Mouse (Mus musculus): ENCODE measurements at regions not wholly inside any gene's neighbourhood (a gene's known extent, or its start where the extent isn't known, plus 50 kb on each side); places are given as distances from the start of the nearest gene placed in this dataset.

- under 1% methylated on average over 29 of the region's 29 CpGs for WGBS (ENCODE audit: insufficient replicate concordance)
- Histone ChIP-seq H3K27ac (no peak overlapping the region), H3K4me1 (replicated peaks; ENCODE audit: control insufficient read depth in 2 of 2, insufficient read depth in 2 of 2, low read length in 1 of 2) (peaks cover 0 to 10% of the 10 kb centered on the region in 2 experiments; a peak in 2 of 4 replicates)
Observed at GRCm38 (mm10) chr2:30718741-30719381, 84.6 kb downstream of the 1700001O22Rik start.

DNA sequence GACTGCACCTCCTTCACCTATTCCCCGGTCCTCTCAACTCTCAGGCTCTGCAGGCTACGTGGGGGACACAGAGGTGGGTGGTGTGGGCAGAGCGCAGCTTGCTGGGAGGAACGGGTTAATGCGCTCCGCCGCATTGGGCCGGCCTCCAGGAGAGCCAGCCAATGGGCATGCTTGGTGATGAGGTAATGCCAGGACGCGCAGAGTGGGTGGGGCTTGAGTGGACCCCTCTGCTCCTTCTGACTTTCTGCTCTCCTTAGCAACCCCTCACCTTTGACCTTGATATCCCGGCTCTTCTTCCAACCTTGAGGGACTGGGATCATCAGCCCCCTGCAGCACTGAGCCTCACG, 85.2 kb downstream of the 1700001O22Rik start:
- Histone ChIP-seq H3K4me1 (replicated peaks; ENCODE audit: control insufficient read depth in 2 of 2, insufficient read depth in 2 of 2, low read length in 1 of 2) (peaks cover 0 to 10% of the 10 kb centered on the region in 2 experiments; a peak in 2 of 4 replicates), H3K36me3 (replicated peaks; ENCODE audit: control insufficient read depth, insufficient read depth, low read depth) (no peaks in the 10 kb centered on the region), H3K4me2 (ENCODE audit: low read depth) (peak overlapping the region; percentile 42), H3K27ac (no peak overlapping the region), H3K4me3 (ENCODE audit: insufficient read depth in 1 of 2, low read depth in 2 of 2, low read length in 2 of 2) (0 out of 4 replicates have a peak overlapping the region, but pooled peaks of 1 of the 2 experiments have one; percentile 4), H3K9me3 (ENCODE audit: control insufficient read depth, low read length) (no peaks in the 10 kb centered on the region), H3K9ac (replicated peaks) (no peak overlapping the region), H3K27me3 (ENCODE audit: control insufficient read depth, insufficient read depth, low read length) (peaks cover 16% of the 10 kb centered on the region)
- DNase-seq (ENCODE audit: low read depth in 3 of 3, low spot score in 3 of 3) (peak; percentile 40 to 49 (median 41)), ATAC-seq (ENCODE audit: insufficient read depth) (peak; percentile 51)
- TF ChIP-seq CTCF (IDR thresholded peaks at IDR 0.05; ENCODE audit: low read depth) (no peak), EP300 (IDR thresholded peaks at IDR 0.05; ENCODE audit: low read depth) (no peak)
- 2% methylated on average over 12 of the region's 12 CpGs for WGBS (ENCODE audit: insufficient replicate concordance)

More at GRCm38 (mm10) chr2:30718741-30719381, 84.6 kb downstream of the 1700001O22Rik start:
- H3K9ac ChIP-seq (replicated peaks): no peak overlapping the region
- peak overlapping the region; percentile 42 for H3K4me2 ChIP-seq (ENCODE audit: low read depth)
- no peaks in the 10 kb centered on the region for H3K36me3 ChIP-seq (replicated peaks; ENCODE audit: control insufficient read depth, insufficient read depth, low read depth)
- ATAC-seq (ENCODE audit: insufficient read depth): peak; percentile 59
- H3K27me3 ChIP-seq (ENCODE audit: control insufficient read depth, insufficient read depth, low read length): peaks cover 16% of the 10 kb centered on the region
- no peaks in the 10 kb centered on the region for H3K9me3 ChIP-seq (ENCODE audit: control insufficient read depth, low read length)
- TF ChIP-seq EP300 (IDR thresholded peaks at IDR 0.05; ENCODE audit: low read depth): no peak
- no peak for TF ChIP-seq CTCF (IDR thresholded peaks at IDR 0.05; ENCODE audit: low read depth)
- H3K4me3 ChIP-seq (ENCODE audit: insufficient read depth in 1 of 2, low read depth in 2 of 2, low read length in 2 of 2): 0 out of 4 replicates have a peak overlapping the region, but pooled peaks of 1 of the 2 experiments have one; percentile 4
- DNase-seq (ENCODE audit: low read depth in 3 of 3, low spot score in 3 of 3): peak in 2 of 3 experiments; percentile 28 to 46

DNA sequence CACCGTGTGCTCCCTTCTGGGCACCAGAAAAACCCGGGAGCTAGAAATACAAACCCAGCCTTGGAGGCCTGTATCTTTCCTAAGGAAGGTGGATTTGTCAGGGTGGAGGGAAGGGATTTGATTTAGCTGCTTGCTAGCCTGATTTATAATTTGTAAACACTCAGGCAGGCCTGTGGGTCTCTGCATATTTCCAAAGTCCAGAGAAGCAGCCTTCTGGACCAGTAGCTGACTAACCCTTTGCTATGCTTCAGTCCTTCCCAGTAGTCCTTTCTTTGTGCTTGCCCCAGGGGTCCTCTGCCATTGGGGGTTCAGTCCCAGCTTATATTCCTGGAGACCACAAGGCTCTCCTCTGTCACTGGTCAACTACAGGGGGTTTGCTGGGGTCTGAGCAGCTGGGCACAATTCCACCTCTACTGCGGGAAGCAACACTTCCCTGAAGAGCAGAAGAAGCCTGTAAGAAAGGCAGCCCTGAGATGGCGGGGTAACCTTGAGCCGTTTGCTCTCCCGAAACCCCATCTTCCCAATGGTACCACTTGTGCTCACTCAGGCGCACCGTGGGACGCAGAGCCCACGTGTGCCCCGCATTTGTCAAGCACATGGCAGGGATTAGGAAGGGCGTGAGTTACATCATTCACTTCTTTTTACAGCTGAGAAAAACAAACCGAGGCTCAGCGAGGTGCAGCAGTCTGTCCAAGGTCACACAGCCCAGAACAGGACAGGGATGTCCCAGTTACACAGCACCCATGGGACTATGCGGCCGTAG, 85.7 kb downstream of the 1700001O22Rik start:
- Histone ChIP-seq H3K9ac (replicated peaks) (no peak overlapping the region), H3K4me1 (replicated peaks; ENCODE audit: control insufficient read depth in 2 of 2, insufficient read depth in 2 of 2, low read length in 1 of 2) (peaks cover 0 to 11% of the 10 kb centered on the region in 2 experiments; a peak in 2 of 4 replicates), H3K4me3 (ENCODE audit: insufficient read depth in 1 of 2, low read depth in 2 of 2, low read length in 2 of 2) (no peak overlapping the region), H3K27ac (no peak overlapping the region), H3K9me3 (ENCODE audit: control insufficient read depth, low read length) (no peaks in the 10 kb centered on the region), H3K36me3 (replicated peaks; ENCODE audit: control insufficient read depth, insufficient read depth, low read depth) (no peaks in the 10 kb centered on the region), H3K27me3 (ENCODE audit: control insufficient read depth, insufficient read depth, low read length) (peaks cover 18% of the 10 kb centered on the region), H3K4me2 (ENCODE audit: low read depth) (peak overlapping the region; percentile 31; the same call in 1 of the 2 replicates)
- DNase-seq (ENCODE audit: low read depth in 3 of 3, low spot score in 3 of 3) (no peak), ATAC-seq (ENCODE audit: insufficient read depth) (no peak)
- no peak for TF ChIP-seq EP300 (IDR thresholded peaks at IDR 0.05; ENCODE audit: low read depth)
- TF ChIP-seq CTCF (IDR thresholded peaks at IDR 0.05; ENCODE audit: low read depth): no peak
- WGBS (ENCODE audit: insufficient replicate concordance): 17% methylated on average over 16 of the region's 16 CpGs

DNA sequence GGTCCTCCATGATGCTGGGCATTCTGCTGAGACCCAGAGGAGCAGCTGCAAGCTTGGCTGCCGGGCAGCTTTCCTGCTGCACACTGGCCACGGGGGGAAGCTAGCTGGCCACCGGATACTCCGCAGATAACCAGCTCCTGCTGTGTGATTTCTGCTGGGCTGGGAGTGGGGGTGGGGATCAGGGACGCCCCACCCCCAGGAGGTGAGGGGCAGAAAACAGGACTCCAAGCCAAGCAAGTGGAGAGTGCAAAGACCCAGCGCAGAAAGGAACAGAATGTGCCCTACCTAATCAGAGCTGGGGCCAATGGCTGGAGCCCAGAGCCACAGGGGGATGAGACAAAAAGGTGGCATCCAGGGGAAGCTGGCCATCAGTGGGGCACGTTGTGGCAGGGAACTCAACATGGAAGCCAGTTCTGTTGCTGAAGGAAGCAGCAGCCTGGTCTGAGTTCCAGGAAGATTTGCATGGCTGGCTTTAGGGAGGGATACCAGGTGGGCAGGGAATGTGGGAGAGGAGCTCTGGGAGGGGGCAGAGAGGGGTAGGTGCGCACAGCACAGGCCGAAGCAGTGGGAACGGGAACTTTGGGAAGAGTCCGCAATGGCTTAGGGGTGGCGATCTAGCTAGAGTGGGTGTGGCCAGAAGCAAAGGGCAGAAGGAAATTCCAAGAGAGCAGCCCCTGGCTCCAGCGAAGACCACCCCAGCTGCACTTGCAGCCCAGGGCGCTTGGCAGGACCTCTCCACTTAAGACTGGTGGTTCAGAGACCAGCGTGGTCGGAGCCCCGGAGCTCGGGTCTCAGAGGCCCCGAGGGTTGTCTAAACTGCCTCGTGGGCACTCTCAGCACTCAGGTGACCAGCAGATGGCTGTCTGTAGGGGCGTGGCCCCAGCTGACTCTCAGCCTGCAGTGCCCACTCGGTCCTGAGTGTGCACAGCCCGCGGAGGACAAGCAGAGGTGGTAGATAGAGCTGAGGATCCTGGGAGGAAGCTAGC, 86.6 kb downstream of the 1700001O22Rik start:
- H3K27ac ChIP-seq: no peak overlapping the region
- ATAC-seq (ENCODE audit: insufficient read depth): no peak
- no peak for TF ChIP-seq CTCF (IDR thresholded peaks at IDR 0.05; ENCODE audit: low read depth)
- no peak for TF ChIP-seq EP300 (IDR thresholded peaks at IDR 0.05; ENCODE audit: low read depth)
- no peak for DNase-seq (ENCODE audit: low read depth in 3 of 3, low spot score in 3 of 3)
- 3% methylated on average over 24 of the region's 24 CpGs for WGBS (ENCODE audit: insufficient replicate concordance)
- peaks cover 27% of the 10 kb centered on the region for H3K27me3 ChIP-seq (ENCODE audit: control insufficient read depth, insufficient read depth, low read length)
- H3K36me3 ChIP-seq (replicated peaks; ENCODE audit: control insufficient read depth, insufficient read depth, low read depth): no peaks in the 10 kb centered on the region
- no peak overlapping the region for H3K4me3 ChIP-seq (ENCODE audit: insufficient read depth in 1 of 2, low read depth in 2 of 2, low read length in 2 of 2)
- peak overlapping the region; percentile 15; the same call in 1 of the 2 replicates for H3K4me2 ChIP-seq (ENCODE audit: low read depth)
- no peak overlapping the region for H3K9ac ChIP-seq (replicated peaks)
- H3K9me3 ChIP-seq (ENCODE audit: control insufficient read depth, low read length): no peaks in the 10 kb centered on the region
- peaks cover 0 to 12% of the 10 kb centered on the region in 2 experiments; a peak in 2 of 4 replicates for H3K4me1 ChIP-seq (replicated peaks; ENCODE audit: control insufficient read depth in 2 of 2, insufficient read depth in 2 of 2, low read length in 1 of 2)
